Comparison of ENCODE assay signal across 8 mouse cellular contexts in genomic region chr15:77196827-77197226, GRCm38 (mm10).
DNase-seq lines count a peak whose midpoint lies in the region; ATAC-seq and TF ChIP-seq lines count a peak whose summit lies in the region.

No protein-coding gene starts in this region.

- H3K27ac ChIP-seq in forebrain, postnatal 0 days (ENCODE audit: low read depth, low read length): no peak overlapping the region
- H3K27ac ChIP-seq in forebrain, embryonic 15.5 days (replicated peaks): no peak overlapping the region
- no peak overlapping the region for H3K27ac ChIP-seq in heart, embryonic 14.5 days (replicated peaks in 1 of 2; ENCODE audit: control insufficient read depth in 1 of 2, insufficient read depth in 1 of 2, low read depth in 2 of 2, low read length in 2 of 2)
- peak overlapping the region; percentile 62; the same call in 1 of the 2 replicates for H3K27ac ChIP-seq in liver, embryonic 15.5 days (replicated peaks)
- no peak overlapping the region for H3K27ac ChIP-seq in forebrain, embryonic 12.5 days

- H3K36me3 ChIP-seq in forebrain, postnatal 0 days (ENCODE audit: insufficient read depth): no peaks in the 10 kb centered on the region
- H3K36me3 ChIP-seq in forebrain, embryonic 15.5 days: no peaks in the 10 kb centered on the region
- H3K36me3 ChIP-seq in heart, embryonic 14.5 days (ENCODE audit: control insufficient read depth, insufficient read depth, low read length): peaks cover 10% of the 10 kb centered on the region; the same call in 1 of the 2 replicates
- no peaks in the 10 kb centered on the region for H3K36me3 ChIP-seq in liver, embryonic 15.5 days (replicated peaks)
- no peaks in the 10 kb centered on the region for H3K36me3 ChIP-seq in forebrain, embryonic 12.5 days (replicated peaks)

- no peak for TF ChIP-seq CTCF in forebrain, postnatal 0 days (IDR thresholded peaks at IDR 0.05; ENCODE audit: low read depth)

- no peak overlapping the region for H3K4me3 ChIP-seq in forebrain, postnatal 0 days (ENCODE audit: low read depth, low read length)
- H3K4me3 ChIP-seq in forebrain, embryonic 15.5 days: no peak overlapping the region
- no peak overlapping the region for H3K4me3 ChIP-seq in heart, embryonic 14.5 days (ENCODE audit: control insufficient read depth in 1 of 2, insufficient read depth in 1 of 2, low read depth in 1 of 2, low read length in 2 of 2)
- no peak overlapping the region for H3K4me3 ChIP-seq in liver, embryonic 15.5 days (replicated peaks)
- H3K4me3 ChIP-seq in forebrain, embryonic 12.5 days (replicated peaks): no peak overlapping the region

- H3K9me3 ChIP-seq in forebrain, postnatal 0 days (ENCODE audit: low read length): no peaks in the 10 kb centered on the region
- H3K9me3 ChIP-seq in forebrain, embryonic 15.5 days: no peaks in the 10 kb centered on the region
- no peaks in the 10 kb centered on the region for H3K9me3 ChIP-seq in heart, embryonic 14.5 days (ENCODE audit: control insufficient read depth, low read length)
- H3K9me3 ChIP-seq in liver, embryonic 15.5 days (replicated peaks): no peaks in the 10 kb centered on the region
- H3K9me3 ChIP-seq in forebrain, embryonic 12.5 days: no peaks in the 10 kb centered on the region

- peak; percentile 33 for DNase-seq in forebrain, postnatal 0 days
- DNase-seq in adrenal gland, adult 8-10 months: peak; percentile 41
- DNase-seq in urinary bladder, postnatal 4 days (ENCODE audit: low spot score in 2 of 2): peak; percentile 62 to 74

- no peaks in the 10 kb centered on the region for H3K27me3 ChIP-seq in forebrain, postnatal 0 days (ENCODE audit: insufficient read depth, low read length)
- no peaks in the 10 kb centered on the region for H3K27me3 ChIP-seq in forebrain, embryonic 15.5 days
- H3K27me3 ChIP-seq in heart, embryonic 14.5 days (ENCODE audit: control insufficient read depth, insufficient read depth, low read length): no peaks in the 10 kb centered on the region
- H3K27me3 ChIP-seq in liver, embryonic 15.5 days: no peaks in the 10 kb centered on the region
- no peaks in the 10 kb centered on the region for H3K27me3 ChIP-seq in forebrain, embryonic 12.5 days

- H3K4me2 ChIP-seq in forebrain, postnatal 0 days (ENCODE audit: low read depth): no peak overlapping the region
- H3K4me2 ChIP-seq in forebrain, embryonic 15.5 days (replicated peaks): no peak overlapping the region
- H3K4me2 ChIP-seq in heart, embryonic 14.5 days (ENCODE audit: low read length): no peak overlapping the region
- H3K4me2 ChIP-seq in liver, embryonic 15.5 days: peak overlapping the region; percentile 31; the same call in 1 of the 2 replicates
- H3K4me2 ChIP-seq in forebrain, embryonic 12.5 days: no peak overlapping the region

- no peaks in the 10 kb centered on the region for H3K4me1 ChIP-seq in forebrain, postnatal 0 days (ENCODE audit: insufficient read depth)
- peaks cover 17% of the 10 kb centered on the region for H3K4me1 ChIP-seq in forebrain, embryonic 15.5 days
- peaks cover 15 to 57% of the 10 kb centered on the region in 2 experiments for H3K4me1 ChIP-seq in heart, embryonic 14.5 days (ENCODE audit: control insufficient read depth in 2 of 2, insufficient read depth in 2 of 2, low read length in 2 of 2)
- peaks cover 6% of the 10 kb centered on the region; the same call in 1 of the 2 replicates for H3K4me1 ChIP-seq in liver, embryonic 15.5 days (replicated peaks)
- peaks cover 2% of the 10 kb centered on the region; the same call in 1 of the 2 replicates for H3K4me1 ChIP-seq in forebrain, embryonic 12.5 days

- no peak overlapping the region for H3K9ac ChIP-seq in forebrain, postnatal 0 days
- no peak overlapping the region for H3K9ac ChIP-seq in forebrain, embryonic 15.5 days (replicated peaks)
- peak overlapping the region; percentile 34; the same call in 1 of the 2 replicates for H3K9ac ChIP-seq in heart, embryonic 14.5 days (ENCODE audit: low read length)
- no peak overlapping the region for H3K9ac ChIP-seq in liver, embryonic 15.5 days
- no peak overlapping the region for H3K9ac ChIP-seq in forebrain, embryonic 12.5 days

- ATAC-seq in forebrain, postnatal 0 days: no peak
- no peak for ATAC-seq in forebrain, embryonic 15.5 days (replicated peaks)
- no peak for ATAC-seq in heart, embryonic 14.5 days (ENCODE audit: insufficient number of reproducible peaks, insufficient read depth, low FRiP score, low read depth)
- no peak for ATAC-seq in liver, embryonic 15.5 days (ENCODE audit: insufficient read depth)
- no peak for ATAC-seq in activated CD4-positive, CD25-positive, alpha-beta regulatory T cell, adult 4 months
- no peak for ATAC-seq in forebrain, embryonic 12.5 days (ENCODE audit: low FRiP score)

- WGBS in forebrain, postnatal 0 days: 68% methylated on average over 5 of the region's 5 CpGs
- WGBS in forebrain, embryonic 15.5 days: 67% methylated on average over 5 of the region's 5 CpGs
- WGBS in heart, embryonic 14.5 days: 44% methylated on average over 5 of the region's 5 CpGs
- WGBS in liver, embryonic 15.5 days (ENCODE audit: insufficient replicate concordance): 59% methylated on average over 5 of the region's 5 CpGs
- WGBS in forebrain, embryonic 12.5 days: 90% methylated on average over 5 of the region's 5 CpGs
